Mouse (Mus musculus) ES-Bruce4 (cell line): ENCODE data around the gene Tesk1.

ENCODE experiments used
- CTCF ChIP-seq: IDR thresholded peaks from one replicate; pipeline ENCODE4 v1.8.1; 2011; ENCODE audit warnings: low read depth, low read length
- EP300 ChIP-seq: IDR thresholded peaks from 2 replicates; pipeline ENCODE4 v1.6.1; 2011; ENCODE audit warnings: low read depth, low read length; ENCODE audit not compliant: insufficient read depth
- POLR2A ChIP-seq: IDR thresholded peaks from one replicate; pipeline ENCODE4 v1.8.1; 2011; ENCODE audit warnings: low read length; ENCODE audit not compliant: insufficient read depth

DNA sequence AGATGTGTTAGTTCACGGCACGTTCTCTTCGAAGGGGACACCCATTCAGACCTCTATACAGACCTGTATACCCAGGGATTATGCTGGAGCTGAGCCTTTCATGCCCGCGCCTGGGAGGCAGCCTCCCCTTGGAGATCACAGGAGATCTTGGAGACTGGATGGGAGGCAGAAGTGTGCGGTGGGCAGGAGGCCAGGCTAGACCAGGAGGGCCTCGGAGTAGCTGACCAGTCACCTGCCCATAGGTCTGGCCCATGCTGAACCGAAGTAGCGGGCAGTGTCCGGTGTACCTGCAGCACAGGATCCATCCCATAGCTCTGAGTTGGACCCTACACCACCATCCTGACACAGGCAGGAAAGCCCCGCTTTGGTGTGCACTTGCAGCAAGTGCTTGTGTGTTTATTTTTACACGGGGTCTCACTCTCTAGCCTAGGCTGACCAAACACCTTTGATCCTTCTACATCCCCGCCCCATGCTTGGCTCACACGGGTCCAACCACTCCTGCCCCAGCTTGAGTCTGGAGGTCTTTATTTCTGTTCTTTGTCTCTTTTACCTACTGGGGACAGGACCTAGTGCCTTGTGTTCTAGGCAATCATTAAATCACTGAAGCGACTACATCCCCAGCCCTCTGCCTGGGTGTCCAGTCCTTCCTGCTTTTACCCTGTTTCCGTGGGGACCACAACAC lies 13.4 kb upstream of the Tesk1 start:
- TF ChIP-seq POLR2A (no peak), CTCF (no peak), EP300 (no peak)
